ENCODE assay signal across 11 mouse cellular contexts in genomic region chr13:23696061-23696474, GRCm38 (mm10). TPM values are rescaled to one million over a fixed set of nuclear protein-coding genes. Genes with fewer than 3 reads are reported as not detected.
A peak's percentile ranks its signal among the peaks of the same experiment; 100 is the strongest.
DNase-seq lines count a peak whose midpoint lies in the region; ATAC-seq and TF ChIP-seq lines count a peak whose summit lies in the region.
"Had no signal": no experiment of that assay in that cellular context is flagged by ENCODE, and none has a peak within 500 bp of the region (broad histone marks: within the 10 kb centered on the region; RNA-seq: fewer than 3 reads in every experiment).

No protein-coding gene starts in this region.

- H3K27ac ChIP-seq in lung, embryonic 14.5 days (ENCODE audit: low read depth), result peak overlapping the region; percentile 73
- peak overlapping the region; percentile 100 for H3K27ac ChIP-seq in liver, embryonic 13.5 days
- H3K27ac ChIP-seq in forebrain, postnatal 0 days (ENCODE audit: low read depth, low read length), result no peak overlapping the region
- H3K27ac ChIP-seq: stomach, embryonic 15.5 days had no signal

- no peak for TF ChIP-seq CTCF in lung, embryonic 14.5 days (IDR thresholded peaks at IDR 0.05; ENCODE audit: low read depth)
- TF ChIP-seq CTCF in forebrain, postnatal 0 days (IDR thresholded peaks at IDR 0.05; ENCODE audit: low read depth), result no peak

- WGBS in lung, embryonic 14.5 days, result 53% methylated on average over 15 of the region's 15 CpGs
- WGBS in liver, embryonic 13.5 days (ENCODE audit: insufficient replicate concordance), result 43% methylated on average over 15 of the region's 15 CpGs
- 71% methylated on average over 15 of the region's 15 CpGs for WGBS in forebrain, postnatal 0 days

- no peak overlapping the region for H3K9ac ChIP-seq in lung, embryonic 14.5 days
- H3K9ac ChIP-seq in liver, embryonic 13.5 days, result peak overlapping the region; percentile 81
- no peak overlapping the region for H3K9ac ChIP-seq in forebrain, postnatal 0 days
- H3K9ac ChIP-seq: stomach, embryonic 15.5 days had no signal

- no peaks in the 10 kb centered on the region for H3K27me3 ChIP-seq in lung, embryonic 14.5 days (ENCODE audit: insufficient read depth, low read length)
- no peaks in the 10 kb centered on the region for H3K27me3 ChIP-seq in liver, embryonic 13.5 days
- no peaks in the 10 kb centered on the region for H3K27me3 ChIP-seq in forebrain, postnatal 0 days (ENCODE audit: insufficient read depth, low read length)
- H3K27me3 ChIP-seq: stomach, embryonic 15.5 days had no signal

- H3K4me1 ChIP-seq in lung, embryonic 14.5 days (ENCODE audit: insufficient read depth), result peaks cover 4% of the 10 kb centered on the region; the same call in 1 of the 2 replicates
- peaks cover 55% of the 10 kb centered on the region for H3K4me1 ChIP-seq in liver, embryonic 13.5 days (replicated peaks)
- no peaks in the 10 kb centered on the region for H3K4me1 ChIP-seq in forebrain, postnatal 0 days (ENCODE audit: insufficient read depth)

- H3K9me3 ChIP-seq in lung, embryonic 14.5 days (ENCODE audit: low read depth, low read length), result no peaks in the 10 kb centered on the region
- H3K9me3 ChIP-seq in liver, embryonic 13.5 days (replicated peaks), result no peaks in the 10 kb centered on the region
- H3K9me3 ChIP-seq in forebrain, postnatal 0 days (ENCODE audit: low read length), result no peaks in the 10 kb centered on the region
- H3K9me3 ChIP-seq: stomach, embryonic 15.5 days had no signal

- H3K4me3 ChIP-seq in lung, embryonic 14.5 days (ENCODE audit: low read depth, low read length), result no peak overlapping the region
- H3K4me3 ChIP-seq in liver, embryonic 13.5 days (replicated peaks), result peak overlapping the region; percentile 40
- no peak overlapping the region for H3K4me3 ChIP-seq in forebrain, postnatal 0 days (ENCODE audit: low read depth, low read length)
- H3K4me3 ChIP-seq: stomach, embryonic 15.5 days had no signal

- 0 out of 2 replicates have a peak, but pooled peaks cover under 1% of the 10 kb centered on the region for H3K36me3 ChIP-seq in lung, embryonic 14.5 days (ENCODE audit: insufficient read depth)
- 0 out of 2 replicates have a peak, but pooled peaks cover 3% of the 10 kb centered on the region for H3K36me3 ChIP-seq in liver, embryonic 13.5 days
- H3K36me3 ChIP-seq in forebrain, postnatal 0 days (ENCODE audit: insufficient read depth), result no peaks in the 10 kb centered on the region
- H3K36me3 ChIP-seq: stomach, embryonic 15.5 days had no signal

- ATAC-seq in lung, embryonic 14.5 days (ENCODE audit: insufficient read depth), result no peak
- ATAC-seq in liver, embryonic 13.5 days (ENCODE audit: low read depth), result no peak
- no peak for ATAC-seq in forebrain, postnatal 0 days

- H3K4me2 ChIP-seq in lung, embryonic 14.5 days, result peak overlapping the region; percentile 28
- peak overlapping the region; percentile 61 for H3K4me2 ChIP-seq in liver, embryonic 13.5 days
- H3K4me2 ChIP-seq in forebrain, postnatal 0 days (ENCODE audit: low read depth), result no peak overlapping the region
- H3K4me2 ChIP-seq: stomach, embryonic 15.5 days had no signal

- DNase-seq in embryo, embryonic 9.5 days (ENCODE audit: extremely low spot score), result peak; percentile 30
- DNase-seq in embryo, embryonic 11 days, result no peak
- DNase-seq in lung, embryonic 14.5 days, result no peak
- no peak for DNase-seq in lung, postnatal 14 days
- DNase-seq in ZHBTc4 (ENCODE audit: low read depth, low spot score), result peak; percentile 78
- DNase-seq in liver, embryonic 13.5 days, result peak; percentile 53
- DNase-seq in retina, postnatal 1 day, result no peak
- DNase-seq in forebrain, postnatal 0 days, result no peak

RNA-seq across cellular contexts. Expression of gene Hist1h1t, which starts 0.5 kb away (rescaled TPM):
- not detected in 2 replicates for polyA plus RNA-seq in lung, embryonic 14.5 days (2014; fragmentation: Nextera tagmentation; extraction: Ambion mirVana)
- polyA plus RNA-seq in liver, embryonic 13.5 days (2015; fragmentation: Nextera tagmentation; extraction: Ambion mirVana), result not detected in 2 replicates
- total RNA-seq in forebrain, postnatal 0 days (2014; rRNA removed), result 1.3 TPM in 1 of 2 replicates, not detected in the other
- polyA plus RNA-seq in forebrain, postnatal 0 days (2015; fragmentation: Nextera tagmentation; extraction: Ambion mirVana), result not detected in 2 replicates
- polyA plus RNA-seq: brain, embryonic 14.5 days; midbrain, postnatal 0 days had no signal

RNA-seq across cellular contexts. Expression of gene Hist1h4c, which starts 2.2 kb away (rescaled TPM):
- 11.2 and 11.4 TPM in 2 replicates for polyA plus RNA-seq in lung, embryonic 14.5 days (2014; fragmentation: Nextera tagmentation; extraction: Ambion mirVana)
- 5.4 and 8.6 TPM in 2 replicates for polyA plus RNA-seq in liver, embryonic 13.5 days (2015; fragmentation: Nextera tagmentation; extraction: Ambion mirVana)
- 917 and 942 TPM in 2 replicates for total RNA-seq in forebrain, postnatal 0 days (2014; rRNA removed)
- polyA plus RNA-seq in forebrain, postnatal 0 days (2015; fragmentation: Nextera tagmentation; extraction: Ambion mirVana), result 2.3 and 5.0 TPM in 2 replicates

RNA-seq across cellular contexts. Expression of gene Hist1h2bc, which starts 12.1 kb away (rescaled TPM):
- polyA plus RNA-seq in lung, embryonic 14.5 days (2014; fragmentation: Nextera tagmentation; extraction: Ambion mirVana), result 52.9 and 55.1 TPM in 2 replicates
- 81.2 and 88.9 TPM in 2 replicates for polyA plus RNA-seq in liver, embryonic 13.5 days (2015; fragmentation: Nextera tagmentation; extraction: Ambion mirVana)
- 93.7 and 124 TPM in 2 replicates for total RNA-seq in forebrain, postnatal 0 days (2014; rRNA removed)
- polyA plus RNA-seq in forebrain, postnatal 0 days (2015; fragmentation: Nextera tagmentation; extraction: Ambion mirVana), result 29.2 and 35.3 TPM in 2 replicates

RNA-seq across cellular contexts. Expression of gene Hist1h2ac, which starts 12.3 kb away (rescaled TPM):
- polyA plus RNA-seq in lung, embryonic 14.5 days (2014; fragmentation: Nextera tagmentation; extraction: Ambion mirVana), result 1.5 and 2.1 TPM in 2 replicates
- 0.89 and 1.0 TPM in 2 replicates for polyA plus RNA-seq in liver, embryonic 13.5 days (2015; fragmentation: Nextera tagmentation; extraction: Ambion mirVana)
- total RNA-seq in forebrain, postnatal 0 days (2014; rRNA removed), result 40.9 and 44.8 TPM in 2 replicates
- polyA plus RNA-seq in forebrain, postnatal 0 days (2015; fragmentation: Nextera tagmentation; extraction: Ambion mirVana), result 0.41 and 0.49 TPM in 2 replicates

RNA-seq across cellular contexts. Expression of gene Hfe, which starts 14.6 kb away (rescaled TPM):
- 8.4 and 12.1 TPM in 2 replicates for polyA plus RNA-seq in lung, embryonic 14.5 days (2014; fragmentation: Nextera tagmentation; extraction: Ambion mirVana)
- polyA plus RNA-seq in liver, embryonic 13.5 days (2015; fragmentation: Nextera tagmentation; extraction: Ambion mirVana), result 6.6 and 8.8 TPM in 2 replicates
- 2.5 and 3.6 TPM in 2 replicates for total RNA-seq in forebrain, postnatal 0 days (2014; rRNA removed)
- 4.4 and 6.0 TPM in 2 replicates for polyA plus RNA-seq in forebrain, postnatal 0 days (2015; fragmentation: Nextera tagmentation; extraction: Ambion mirVana)

Comparison
In these comparisons a context has a peak if more than half of its experiments do, and no peak if none do; other contexts are left out.
1. DNase-seq: peak in embryo, embryonic 9.5 days (single experiment), ZHBTc4 (single experiment) and liver, embryonic 13.5 days (single experiment); none in embryo, embryonic 11 days (single experiment), lung, embryonic 14.5 days (single experiment), lung, postnatal 14 days (single experiment), retina, postnatal 1 day (single experiment) and forebrain, postnatal 0 days (single experiment).